Mouse (Mus musculus) liver, embryonic 15.5 days (tissue): Measurements from ENCODE around the gene 1700011L22Rik. TPM values are rescaled to one million over a fixed set of nuclear protein-coding genes. Genes with fewer than 3 reads are reported as not detected.

Source experiments
- ATAC-seq: fragments of 200-750 bp; cut with Nextera tagmentation; 2 replicates; pipeline ENCODE4 v1.8.0; 2017; ENCODE audit warnings: moderate number of reproducible peaks, mild to moderate bottlenecking, moderate library complexity; ENCODE audit not compliant: insufficient read depth
- H3K27ac ChIP-seq: fragments of 300-500 bp; sonication (generic); replicated peaks from 2 replicates; pipeline ENCODE4 v1.5.1; 2015; ENCODE audit warnings: mild to moderate bottlenecking, inconsistent platforms
- H3K27me3 ChIP-seq: fragments of 300-500 bp; sonication (generic); 2 replicates; pipeline ENCODE4 v1.6.1; 2015; ENCODE audit warnings: mild to moderate bottlenecking, inconsistent platforms
- H3K36me3 ChIP-seq: fragments of 300-500 bp; sonication (generic); replicated peaks from 2 replicates; pipeline ENCODE4 v1.6.1; 2015; ENCODE audit warnings: moderate library complexity, mild to moderate bottlenecking, inconsistent platforms
- H3K4me1 ChIP-seq: fragments of 300-500 bp; sonication (generic); replicated peaks from 2 replicates; pipeline ENCODE4 v1.6.1; 2015; ENCODE audit warnings: inconsistent platforms
- H3K4me2 ChIP-seq: fragments of 300-500 bp; sonication (generic); 2 replicates; pipeline ENCODE4 v1.6.1; 2015; ENCODE audit warnings: moderate library complexity, mild to moderate bottlenecking, inconsistent platforms
- H3K4me3 ChIP-seq: fragments of 300-500 bp; sonication (generic); replicated peaks from 2 replicates; pipeline ENCODE4 v1.5.1; 2015; ENCODE audit warnings: mild to moderate bottlenecking, inconsistent platforms
- H3K9ac ChIP-seq: fragments of 300-500 bp; sonication (generic); 2 replicates; pipeline ENCODE4 v1.6.1; 2015; ENCODE audit warnings: moderate library complexity, mild to moderate bottlenecking, inconsistent platforms
- H3K9me3 ChIP-seq: fragments of 300-500 bp; sonication (generic); replicated peaks from 2 replicates; pipeline ENCODE4 v1.6.1; 2016; ENCODE audit warnings: inconsistent platforms
- WGBS: fragments of 180-500 bp; shearing (Covaris S2); methylation state at CpG from one replicate; pipeline ENCODE4 v1.1.7; 2015; ENCODE audit warnings: mixed read lengths; ENCODE audit not compliant: insufficient replicate concordance; 5-methylcytosine and 5-hydroxymethylcytosine counted together
- polyA plus RNA-seq: library from polyadenylated mRNA; unstranded; fragments of >200 nt; fragmentation: Nextera tagmentation; extraction: Ambion mirVana; gene quantifications from 2 replicates; pipeline ENCODE4 v1.2.1, GENCODE M21; 2015

Gene 1700011L22Rik
- polyA plus RNA-seq, 1 experiment from 2014 or later = not detected

DNA sequence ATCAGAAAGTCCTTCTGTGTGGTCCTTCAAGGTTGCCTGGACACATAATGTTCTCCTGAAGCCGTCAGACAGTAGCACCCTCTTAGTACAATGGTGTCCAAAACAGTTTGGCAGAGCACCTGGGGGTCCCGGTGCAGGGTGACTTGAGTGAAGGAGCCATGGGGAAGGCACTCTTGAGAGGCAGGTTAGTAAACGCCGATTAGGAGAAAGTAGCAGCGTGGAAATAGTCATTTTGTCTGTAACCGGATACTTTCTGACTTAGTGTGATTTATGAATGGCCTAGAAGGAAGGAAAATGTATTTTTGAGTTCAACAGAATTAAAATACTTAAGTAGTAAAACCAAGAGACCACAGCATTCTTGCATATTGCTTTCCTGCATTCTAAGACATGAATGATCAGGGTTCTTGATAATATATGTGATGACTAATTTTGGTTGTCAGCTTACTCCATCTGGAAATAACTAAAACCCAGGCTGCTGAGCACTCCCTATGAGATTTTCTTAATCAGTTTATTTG lies 33.1 kb upstream of the 1700011L22Rik start:
- H3K4me1 ChIP-seq = no peaks in the 10 kb centered on the region
- no peaks in the 10 kb centered on the region for H3K27me3 ChIP-seq
- 73% methylated on average over 6 of the region's 6 CpGs for WGBS
- no peak overlapping the region for H3K4me3 ChIP-seq
- no peak for ATAC-seq
- no peak overlapping the region for H3K4me2 ChIP-seq
- 0 out of 2 replicates have a peak, but pooled peaks cover 11% of the 10 kb centered on the region for H3K36me3 ChIP-seq
- no peaks in the 10 kb centered on the region for H3K9me3 ChIP-seq
- no peak overlapping the region for H3K9ac ChIP-seq
- no peak overlapping the region for H3K27ac ChIP-seq

DNA sequence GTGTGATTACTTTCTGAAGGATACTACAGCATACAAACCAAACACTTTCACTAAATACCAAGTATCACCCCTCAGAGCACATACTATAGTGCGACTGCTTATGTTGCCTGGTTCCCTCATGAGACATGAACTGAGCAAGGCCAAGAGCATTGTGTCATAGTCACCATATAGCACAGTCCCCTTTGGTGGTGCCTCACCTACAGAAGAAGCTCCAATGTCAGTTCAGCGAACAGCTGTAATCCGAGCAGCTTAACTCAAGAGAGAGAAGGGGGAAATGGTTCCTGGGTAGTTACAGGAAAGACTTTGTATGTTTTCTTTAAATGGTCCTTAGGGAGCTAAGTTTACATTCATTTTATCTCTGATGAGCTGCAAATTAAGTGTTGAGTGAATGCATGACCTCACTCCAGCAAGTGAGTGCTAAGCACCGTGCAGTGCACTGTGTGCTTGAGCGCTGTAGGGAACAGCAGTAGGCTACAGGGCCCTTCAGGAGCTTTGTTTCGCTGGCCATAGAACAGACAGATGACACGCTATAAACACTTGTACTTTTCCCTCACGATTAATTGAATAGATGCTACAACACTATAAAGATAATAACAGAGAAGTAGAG lies 29.0 kb upstream of the 1700011L22Rik start:
- no peak overlapping the region for H3K4me2 ChIP-seq
- H3K27ac ChIP-seq = no peak overlapping the region
- no peaks in the 10 kb centered on the region for H3K9me3 ChIP-seq
- no peaks in the 10 kb centered on the region for H3K4me1 ChIP-seq
- H3K27me3 ChIP-seq = no peaks in the 10 kb centered on the region
- WGBS = 78% methylated on average over 8 of the region's 8 CpGs
- no peak for ATAC-seq
- H3K4me3 ChIP-seq = no peak overlapping the region
- H3K36me3 ChIP-seq = 0 out of 2 replicates have a peak, but pooled peaks cover 9% of the 10 kb centered on the region
- no peak overlapping the region for H3K9ac ChIP-seq

DNA sequence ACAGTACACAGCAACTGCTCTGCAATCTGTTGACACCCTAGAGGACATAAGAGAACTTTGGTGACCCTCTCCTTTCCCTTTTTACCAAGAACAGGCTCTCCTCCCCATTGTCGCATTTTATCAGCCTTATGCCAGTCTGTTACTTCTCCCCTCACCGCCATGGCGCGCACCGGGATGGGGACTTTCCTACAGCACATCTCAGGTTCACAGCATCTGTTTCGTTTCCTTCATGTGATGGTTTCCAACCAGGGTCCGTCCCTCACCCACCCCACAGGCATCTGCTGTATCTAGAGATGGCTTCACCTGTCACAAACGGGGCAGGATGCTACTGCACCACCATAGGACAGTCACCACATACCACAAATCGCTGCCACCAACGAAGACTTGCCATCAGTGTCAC lies 26.6 kb upstream of the 1700011L22Rik start:
- ATAC-seq = no peak
- H3K9ac ChIP-seq = no peak overlapping the region
- H3K4me2 ChIP-seq = no peak overlapping the region
- H3K9me3 ChIP-seq = no peaks in the 10 kb centered on the region
- H3K36me3 ChIP-seq = 0 out of 2 replicates have a peak, but pooled peaks cover 9% of the 10 kb centered on the region
- H3K4me1 ChIP-seq = no peaks in the 10 kb centered on the region
- WGBS = 77% methylated on average over 10 of the region's 10 CpGs
- H3K27me3 ChIP-seq = no peaks in the 10 kb centered on the region
- no peak overlapping the region for H3K27ac ChIP-seq
- no peak overlapping the region for H3K4me3 ChIP-seq

GRCm38 (mm10) chr8:79273776-79274175 lies 25.4 kb upstream of the 1700011L22Rik start:
- no peaks in the 10 kb centered on the region for H3K4me1 ChIP-seq
- H3K27me3 ChIP-seq = no peaks in the 10 kb centered on the region
- 0 out of 2 replicates have a peak, but pooled peaks cover 9% of the 10 kb centered on the region for H3K36me3 ChIP-seq
- no peak overlapping the region for H3K4me2 ChIP-seq
- ATAC-seq = no peak
- H3K9ac ChIP-seq = no peak overlapping the region
- no peak overlapping the region for H3K27ac ChIP-seq
- WGBS = 74% methylated on average over 6 of the region's 6 CpGs
- H3K9me3 ChIP-seq = no peaks in the 10 kb centered on the region
- H3K4me3 ChIP-seq = no peak overlapping the region

DNA sequence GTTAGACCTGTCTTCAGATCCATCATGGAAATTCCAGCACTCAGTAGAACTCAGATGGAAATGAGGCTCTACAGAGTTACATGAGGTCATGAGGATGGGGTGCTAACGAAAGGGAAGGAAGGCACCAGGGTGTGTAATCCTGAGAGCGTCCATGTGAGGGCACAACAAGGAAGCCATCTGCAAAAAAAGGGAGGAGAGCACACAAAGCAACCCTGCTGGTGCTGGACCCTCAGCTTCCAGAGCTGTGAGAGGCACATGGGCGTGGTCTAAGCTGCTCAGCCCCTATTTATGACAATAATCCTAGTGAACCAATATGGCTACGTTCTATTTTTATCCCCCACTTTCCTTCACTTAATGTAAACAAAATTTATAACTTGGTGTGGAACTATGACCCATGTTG lies 24.3 kb upstream of the 1700011L22Rik start:
- Histone ChIP-seq H3K9ac (no peak overlapping the region), H3K4me2 (no peak overlapping the region), H3K27ac (no peak overlapping the region), H3K36me3 (0 out of 2 replicates have a peak, but pooled peaks cover 14% of the 10 kb centered on the region), H3K9me3 (no peaks in the 10 kb centered on the region), H3K4me1 (no peaks in the 10 kb centered on the region), H3K27me3 (no peaks in the 10 kb centered on the region), H3K4me3 (no peak overlapping the region)
- ATAC-seq = no peak
- 79% methylated on average over 4 of the region's 4 CpGs for WGBS

- Histone ChIP-seq H3K4me3 (no peak overlapping the region), H3K9me3 (no peaks in the 10 kb centered on the region), H3K9ac (no peak overlapping the region), H3K27me3 (no peaks in the 10 kb centered on the region), H3K4me1 (no peaks in the 10 kb centered on the region), H3K36me3 (0 out of 2 replicates have a peak, but pooled peaks cover 13% of the 10 kb centered on the region), H3K4me2 (no peak overlapping the region), H3K27ac (no peak overlapping the region)
- WGBS = 80% methylated on average over 7 of the region's 7 CpGs
- ATAC-seq = no peak
Measured at GRCm38 (mm10) chr8:79268921-79269320, 20.6 kb upstream of the 1700011L22Rik start.

GRCm38 (mm10) chr8:79261920-79262319 lies 13.6 kb upstream of the 1700011L22Rik start:
- H3K27me3 ChIP-seq = no peaks in the 10 kb centered on the region
- H3K9ac ChIP-seq = no peak overlapping the region
- H3K4me3 ChIP-seq = no peak overlapping the region
- H3K27ac ChIP-seq = no peak overlapping the region
- H3K4me2 ChIP-seq = no peak overlapping the region
- no peaks in the 10 kb centered on the region for H3K4me1 ChIP-seq
- no peak for ATAC-seq
- H3K36me3 ChIP-seq = no peaks in the 10 kb centered on the region
- H3K9me3 ChIP-seq = no peaks in the 10 kb centered on the region
- WGBS = 57% methylated on average over 5 of the region's 5 CpGs

- ATAC-seq = no peak
- Histone ChIP-seq H3K4me2 (no peak overlapping the region), H3K36me3 (no peaks in the 10 kb centered on the region), H3K27me3 (no peaks in the 10 kb centered on the region), H3K9ac (no peak overlapping the region), H3K27ac (no peak overlapping the region), H3K9me3 (no peaks in the 10 kb centered on the region), H3K4me1 (no peaks in the 10 kb centered on the region), H3K4me3 (no peak overlapping the region)
- WGBS = 62% methylated on average over 8 of the region's 8 CpGs
Measured at GRCm38 (mm10) chr8:79256076-79256705, 7.8 kb upstream of the 1700011L22Rik start.

GRCm38 (mm10) chr8:79253742-79254141 lies 5.4 kb upstream of the 1700011L22Rik start:
- no peak for ATAC-seq
- Histone ChIP-seq H3K4me1 (no peaks in the 10 kb centered on the region), H3K9me3 (no peaks in the 10 kb centered on the region), H3K36me3 (no peaks in the 10 kb centered on the region), H3K27me3 (no peaks in the 10 kb centered on the region), H3K4me2 (no peak overlapping the region), H3K9ac (no peak overlapping the region), H3K4me3 (no peak overlapping the region), H3K27ac (no peak overlapping the region)
- 73% methylated on average over 6 of the region's 6 CpGs for WGBS

DNA sequence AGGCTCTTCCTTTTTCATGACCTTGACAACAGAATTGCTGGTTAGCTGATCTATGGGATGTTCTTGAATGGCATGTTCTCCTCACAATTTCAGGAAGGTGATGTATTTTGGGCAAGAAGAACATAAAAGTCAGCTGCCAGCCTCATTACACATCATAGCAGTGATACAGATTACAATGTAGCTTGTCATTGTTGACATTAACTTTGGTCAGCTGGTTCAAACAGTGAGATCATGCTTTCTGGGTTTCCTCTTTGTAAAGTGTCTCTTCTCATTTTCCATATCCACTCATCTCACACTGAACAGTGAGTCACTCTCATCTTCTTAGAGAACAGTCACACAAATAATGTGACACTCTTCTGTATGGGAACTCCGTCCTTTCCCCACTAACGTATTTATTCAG lies 4.9 kb downstream of the 1700011L22Rik start:
- WGBS = 71% methylated on average over 2 of the region's 2 CpGs
- no peak overlapping the region for H3K4me2 ChIP-seq
- no peak overlapping the region for H3K27ac ChIP-seq
- H3K4me1 ChIP-seq = no peaks in the 10 kb centered on the region
- no peaks in the 10 kb centered on the region for H3K36me3 ChIP-seq
- H3K27me3 ChIP-seq = no peaks in the 10 kb centered on the region
- H3K9me3 ChIP-seq = no peaks in the 10 kb centered on the region
- H3K4me3 ChIP-seq = no peak overlapping the region
- no peak overlapping the region for H3K9ac ChIP-seq
- ATAC-seq = no peak

GRCm38 (mm10) chr8:79239996-79240395 lies 8.4 kb downstream of the 1700011L22Rik start:
- ATAC-seq = no peak
- Histone ChIP-seq H3K4me1 (no peaks in the 10 kb centered on the region), H3K4me2 (no peak overlapping the region), H3K27ac (no peak overlapping the region), H3K36me3 (no peaks in the 10 kb centered on the region), H3K27me3 (no peaks in the 10 kb centered on the region), H3K9ac (no peak overlapping the region), H3K9me3 (no peaks in the 10 kb centered on the region), H3K4me3 (no peak overlapping the region)
- 68% methylated on average over 7 of the region's 7 CpGs for WGBS
